Comparison of ENCODE assay signal across 13 mouse cellular contexts in genomic region chr9:47227298-47227697, GRCm38 (mm10).
"Had no signal": no experiment of that assay in that cellular context is flagged by ENCODE, and none has a peak within 500 bp of the region (broad histone marks: within the 10 kb centered on the region; RNA-seq: fewer than 3 reads in every experiment).

No protein-coding gene starts in this region.

- H3K27ac ChIP-seq: liver, embryonic 15.5 days; macrophage; midbrain, embryonic 13.5 days; midbrain, embryonic 15.5 days; neural tube, embryonic 12.5 days; stomach, embryonic 15.5 days; stomach, postnatal 0 days had no signal

- H3K9me3 ChIP-seq: liver, embryonic 15.5 days; midbrain, embryonic 13.5 days; midbrain, embryonic 15.5 days; neural tube, embryonic 12.5 days; stomach, embryonic 15.5 days had no signal

- H3K36me3 ChIP-seq: liver, embryonic 15.5 days; midbrain, embryonic 13.5 days; midbrain, embryonic 15.5 days; neural tube, embryonic 12.5 days; stomach, embryonic 15.5 days had no signal

- H3K9ac ChIP-seq: liver, embryonic 15.5 days; liver, postnatal 0 days; midbrain, embryonic 13.5 days; midbrain, embryonic 15.5 days; neural tube, embryonic 12.5 days; stomach, embryonic 15.5 days had no signal

- H3K4me2 ChIP-seq: liver, embryonic 15.5 days; midbrain, embryonic 11.5 days; midbrain, embryonic 13.5 days; midbrain, embryonic 15.5 days; neural tube, embryonic 12.5 days; stomach, embryonic 15.5 days had no signal

- H3K4me1 ChIP-seq: liver, embryonic 15.5 days; megakaryocyte, embryonic 14.5 days; midbrain, embryonic 15.5 days; neural tube, embryonic 12.5 days; stomach, embryonic 15.5 days had no signal

- DNase-seq: liver, postnatal 0 days; thymus, adult 18-20 months; thymus, postnatal 14 days; thymus, postnatal 4 days had no signal

- H3K4me3 ChIP-seq: liver, embryonic 15.5 days; midbrain, embryonic 13.5 days; midbrain, embryonic 15.5 days; neural tube, embryonic 12.5 days; stomach, embryonic 15.5 days had no signal

- H3K27me3 ChIP-seq: liver, embryonic 15.5 days; megakaryocyte, embryonic 14.5 days; midbrain, embryonic 13.5 days; midbrain, embryonic 15.5 days; neural tube, embryonic 12.5 days; stomach, embryonic 15.5 days had no signal

- ATAC-seq: liver, postnatal 0 days; midbrain, embryonic 13.5 days; midbrain, embryonic 15.5 days had no signal
